10 mouse cellular contexts compared by ENCODE assay signal in the genomic region with DNA sequence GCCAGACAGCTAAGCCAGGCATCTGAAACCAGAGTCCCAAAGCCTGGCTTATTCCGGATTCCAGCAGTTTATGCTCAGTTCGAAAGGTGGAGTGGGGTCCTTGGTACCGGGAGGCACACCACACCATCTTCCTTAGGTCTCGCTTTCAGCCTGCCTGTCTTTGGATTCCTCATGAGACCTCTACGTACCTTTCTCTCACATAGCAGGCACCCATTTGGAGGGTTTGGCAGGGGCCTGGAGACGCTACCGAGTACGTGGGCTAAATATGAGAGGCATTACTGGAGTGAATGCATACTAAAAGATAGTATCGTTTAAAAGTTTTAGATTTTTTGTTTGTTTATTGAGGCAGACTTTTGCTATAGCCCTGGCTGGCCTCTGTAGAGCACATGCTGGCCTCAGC. TPM values are rescaled to one million over a fixed set of nuclear protein-coding genes. Genes with fewer than 3 reads are reported as not detected.
DNase-seq lines count a peak whose midpoint lies in the region; ATAC-seq and TF ChIP-seq lines count a peak whose summit lies in the region.
"Had no signal": no experiment of that assay in that cellular context is flagged by ENCODE, and none has a peak within 500 bp of the region (broad histone marks: within the 10 kb centered on the region; RNA-seq: fewer than 3 reads in every experiment).

No protein-coding gene starts in this region.

- WGBS in forebrain, embryonic 11.5 days, result 91% methylated on average over 9 of the region's 9 CpGs
- 94% methylated on average over 9 of the region's 9 CpGs for WGBS in forebrain, postnatal 0 days
- 93% methylated on average over 9 of the region's 9 CpGs for WGBS in lung, embryonic 15.5 days
- WGBS in stomach, embryonic 14.5 days, result 91% methylated on average over 9 of the region's 9 CpGs
- WGBS in stomach, postnatal 0 days, result 86% methylated on average over 9 of the region's 9 CpGs
- 93% methylated on average over 9 of the region's 9 CpGs for WGBS in stomach, embryonic 16.5 days

- no peak overlapping the region for H3K27ac ChIP-seq in forebrain, embryonic 11.5 days (ENCODE audit: low read depth, low read length)
- H3K27ac ChIP-seq in forebrain, postnatal 0 days (ENCODE audit: low read depth, low read length), result no peak overlapping the region
- H3K27ac ChIP-seq in lung, embryonic 15.5 days, result no peak overlapping the region
- H3K27ac ChIP-seq in stomach, embryonic 14.5 days (ENCODE audit: low read length), result peak overlapping the region; percentile 80; the same call in 1 of the 2 replicates
- H3K27ac ChIP-seq in stomach, postnatal 0 days (replicated peaks), result no peak overlapping the region
- 0 out of 2 replicates have a peak overlapping the region, but pooled peaks have one; percentile 30 for H3K27ac ChIP-seq in stomach, embryonic 16.5 days (ENCODE audit: low read length)
- H3K27ac ChIP-seq: limb, embryonic 15.5 days had no signal

- no peaks in the 10 kb centered on the region; the same call in 1 of the 2 replicates for H3K36me3 ChIP-seq in forebrain, embryonic 11.5 days (ENCODE audit: control insufficient read depth, insufficient read depth, low read length)
- H3K36me3 ChIP-seq in forebrain, postnatal 0 days (ENCODE audit: insufficient read depth), result peaks cover 3% of the 10 kb centered on the region
- H3K36me3 ChIP-seq in lung, embryonic 15.5 days, result no peaks in the 10 kb centered on the region
- no peaks in the 10 kb centered on the region for H3K36me3 ChIP-seq in stomach, embryonic 14.5 days (ENCODE audit: control insufficient read depth, insufficient read depth, low read length)
- no peaks in the 10 kb centered on the region for H3K36me3 ChIP-seq in stomach, postnatal 0 days (ENCODE audit: control insufficient read depth, insufficient read depth, low read length)
- no peaks in the 10 kb centered on the region for H3K36me3 ChIP-seq in stomach, embryonic 16.5 days (ENCODE audit: control insufficient read depth, insufficient read depth, low read length)

- H3K27me3 ChIP-seq in forebrain, embryonic 11.5 days (ENCODE audit: control insufficient read depth, insufficient read depth, low read length), result no peaks in the 10 kb centered on the region
- H3K27me3 ChIP-seq in forebrain, postnatal 0 days (ENCODE audit: insufficient read depth, low read length), result no peaks in the 10 kb centered on the region
- H3K27me3 ChIP-seq in lung, embryonic 15.5 days, result 0 out of 2 replicates have a peak, but pooled peaks cover 6% of the 10 kb centered on the region
- H3K27me3 ChIP-seq in stomach, embryonic 14.5 days (ENCODE audit: control insufficient read depth, insufficient read depth, low read length), result no peaks in the 10 kb centered on the region
- H3K27me3 ChIP-seq in stomach, postnatal 0 days (ENCODE audit: control insufficient read depth, insufficient read depth, low read length), result no peaks in the 10 kb centered on the region
- H3K27me3 ChIP-seq in stomach, embryonic 16.5 days (ENCODE audit: control insufficient read depth, insufficient read depth, low read length), result no peaks in the 10 kb centered on the region
- H3K27me3 ChIP-seq: limb, embryonic 15.5 days had no signal

- H3K4me1 ChIP-seq in forebrain, embryonic 11.5 days (replicated peaks; ENCODE audit: control insufficient read depth, insufficient read depth, low read length), result no peaks in the 10 kb centered on the region
- no peaks in the 10 kb centered on the region for H3K4me1 ChIP-seq in forebrain, postnatal 0 days (ENCODE audit: insufficient read depth)
- H3K4me1 ChIP-seq in lung, embryonic 15.5 days, result no peaks in the 10 kb centered on the region
- no peaks in the 10 kb centered on the region for H3K4me1 ChIP-seq in stomach, embryonic 14.5 days (ENCODE audit: control insufficient read depth, insufficient read depth, low read length)
- H3K4me1 ChIP-seq in stomach, postnatal 0 days (replicated peaks; ENCODE audit: control insufficient read depth, insufficient read depth), result no peaks in the 10 kb centered on the region
- H3K4me1 ChIP-seq in stomach, embryonic 16.5 days (ENCODE audit: control insufficient read depth, insufficient read depth, low read length), result 0 out of 2 replicates have a peak, but pooled peaks cover 4% of the 10 kb centered on the region

- H3K9me3 ChIP-seq in forebrain, embryonic 11.5 days (ENCODE audit: control insufficient read depth, low read length), result no peaks in the 10 kb centered on the region
- no peaks in the 10 kb centered on the region for H3K9me3 ChIP-seq in forebrain, postnatal 0 days (ENCODE audit: low read length)
- no peaks in the 10 kb centered on the region for H3K9me3 ChIP-seq in lung, embryonic 15.5 days
- no peaks in the 10 kb centered on the region for H3K9me3 ChIP-seq in stomach, embryonic 14.5 days (ENCODE audit: control insufficient read depth, low read depth, low read length)
- H3K9me3 ChIP-seq in stomach, postnatal 0 days (ENCODE audit: control insufficient read depth, low read length), result no peaks in the 10 kb centered on the region
- H3K9me3 ChIP-seq in stomach, embryonic 16.5 days (replicated peaks; ENCODE audit: control insufficient read depth, low read length), result 0 out of 2 replicates have a peak, but pooled peaks cover 3% of the 10 kb centered on the region
- H3K9me3 ChIP-seq: hindbrain, embryonic 10.5 days; limb, embryonic 15.5 days had no signal

- TF ChIP-seq CTCF in forebrain, postnatal 0 days (IDR thresholded peaks at IDR 0.05; ENCODE audit: low read depth), result no peak
- TF ChIP-seq CTCF in stomach, postnatal 0 days (IDR thresholded peaks at IDR 0.05; ENCODE audit: low read depth), result no peak

- TF ChIP-seq EP300 in stomach, postnatal 0 days (optimal IDR thresholded peaks at IDR 0.05), result no peak

- no peak for DNase-seq in forebrain, embryonic 11.5 days (ENCODE audit: low spot score)
- no peak for DNase-seq in forebrain, postnatal 0 days
- no peak for DNase-seq in lung, postnatal 25 days (ENCODE audit: low spot score)
- no peak for DNase-seq in stomach, postnatal 0 days (ENCODE audit: low spot score)
- DNase-seq in left cerebral cortex, adult 8-10 months (ENCODE audit: low spot score in 2 of 2), result no peak

- ATAC-seq in forebrain, embryonic 11.5 days (replicated peaks; ENCODE audit: low FRiP score), result 0 out of 2 replicates have a peak, but pooled peaks have one; percentile 14
- ATAC-seq in forebrain, postnatal 0 days, result no peak
- no peak for ATAC-seq in lung, embryonic 15.5 days (ENCODE audit: borderline replicate concordance, extremely low read depth, low FRiP score, low TSS enrichment)
- ATAC-seq in stomach, embryonic 14.5 days (ENCODE audit: insufficient number of reproducible peaks, insufficient read depth, low FRiP score, low read depth), result no peak
- no peak for ATAC-seq in stomach, postnatal 0 days (ENCODE audit: low FRiP score, low TSS enrichment)
- ATAC-seq in stomach, embryonic 16.5 days (ENCODE audit: insufficient read depth, low FRiP score), result no peak

- no peak overlapping the region for H3K9ac ChIP-seq in forebrain, embryonic 11.5 days (ENCODE audit: low read length)
- H3K9ac ChIP-seq in forebrain, postnatal 0 days, result no peak overlapping the region
- H3K9ac ChIP-seq in lung, embryonic 15.5 days, result no peak overlapping the region
- H3K9ac ChIP-seq in stomach, embryonic 14.5 days (replicated peaks; ENCODE audit: low read depth, low read length), result no peak overlapping the region
- H3K9ac ChIP-seq in stomach, postnatal 0 days (ENCODE audit: low read length), result no peak overlapping the region
- H3K9ac ChIP-seq in stomach, embryonic 16.5 days (ENCODE audit: low read length), result no peak overlapping the region

- no peak overlapping the region for H3K4me2 ChIP-seq in forebrain, embryonic 11.5 days (ENCODE audit: low read depth, low read length, severe bottlenecking)
- H3K4me2 ChIP-seq in forebrain, postnatal 0 days (ENCODE audit: low read depth), result no peak overlapping the region
- H3K4me2 ChIP-seq in lung, embryonic 15.5 days, result peak overlapping the region; percentile 67; the same call in 1 of the 2 replicates
- H3K4me2 ChIP-seq in stomach, embryonic 14.5 days (replicated peaks; ENCODE audit: low read depth, low read length), result no peak overlapping the region
- no peak overlapping the region for H3K4me2 ChIP-seq in stomach, postnatal 0 days (replicated peaks; ENCODE audit: low read depth)
- H3K4me2 ChIP-seq in stomach, embryonic 16.5 days (ENCODE audit: low read depth, low read length), result no peak overlapping the region

- H3K4me3 ChIP-seq in forebrain, embryonic 11.5 days (ENCODE audit: low read depth, low read length), result no peak overlapping the region
- no peak overlapping the region for H3K4me3 ChIP-seq in forebrain, postnatal 0 days (ENCODE audit: low read depth, low read length)
- no peak overlapping the region for H3K4me3 ChIP-seq in lung, embryonic 15.5 days
- no peak overlapping the region for H3K4me3 ChIP-seq in stomach, embryonic 14.5 days (ENCODE audit: low read depth, low read length)
- H3K4me3 ChIP-seq in stomach, postnatal 0 days (ENCODE audit: low read depth, low read length), result no peak overlapping the region
- H3K4me3 ChIP-seq in stomach, embryonic 16.5 days (replicated peaks; ENCODE audit: low read length), result no peak overlapping the region

RNA-seq across cellular contexts. Expression of a gene that starts 31.9 kb away (rescaled TPM):
- polyA plus RNA-seq in forebrain, embryonic 11.5 days (2014; fragmentation: Nextera tagmentation; extraction: Ambion mirVana), result 10.8 and 12.3 TPM in 2 replicates
- total RNA-seq in forebrain, postnatal 0 days (2014; rRNA removed), result 23.2 and 46.5 TPM in 2 replicates
- polyA plus RNA-seq in forebrain, postnatal 0 days (2015; fragmentation: Nextera tagmentation; extraction: Ambion mirVana), result 12.5 and 14.2 TPM in 2 replicates
- polyA plus RNA-seq in lung, embryonic 15.5 days (2015; fragmentation: Nextera tagmentation; extraction: Ambion mirVana), result 7.8 and 8.2 TPM in 2 replicates
- polyA plus RNA-seq in stomach, embryonic 14.5 days (2014; fragmentation: Nextera tagmentation; extraction: Ambion mirVana), result 7.1 and 7.3 TPM in 2 replicates
- 3.0 and 3.2 TPM in 2 replicates for polyA plus RNA-seq in stomach, postnatal 0 days (2015; fragmentation: Nextera tagmentation; extraction: Ambion mirVana)
- 4.4 and 4.5 TPM in 2 replicates for polyA plus RNA-seq in stomach, embryonic 16.5 days (2015; fragmentation: Nextera tagmentation; extraction: Ambion mirVana)
- 10 to 100 TPM; 38.6 to 41.1 (median 39.2) TPM for total RNA-seq in left cerebral cortex, adult 8-10 months (2022)

Comparison
In these comparisons a context has a peak if more than half of its experiments do, and no peak if none do; other contexts are left out.
1. H3K27ac ChIP-seq: peak in stomach, embryonic 14.5 days (single experiment) and stomach, embryonic 16.5 days (single experiment); none in forebrain, embryonic 11.5 days (single experiment), forebrain, postnatal 0 days (single experiment), lung, embryonic 15.5 days (single experiment) and stomach, postnatal 0 days (single experiment).